Mouse (Mus musculus): ENCODE data around the gene Arhgef19. TPM values are rescaled to one million over a fixed set of nuclear protein-coding genes. Genes with fewer than 3 reads are reported as not detected.

The Arhgef19 gene
- polyA plus RNA-seq, 1 experiment: 13.2 TPM

GRCm38 (mm10) chr4:141254234-141254633, 14.9 kb downstream of the Arhgef19 start:
- TF ChIP-seq CTCF (IDR thresholded peaks at IDR 0.05; ENCODE audit: extremely low read depth, insufficient read depth, low read length) (no peak), POLR2A (IDR thresholded peaks at IDR 0.05; ENCODE audit: extremely low read depth, insufficient read depth, low read length) (no peak)
- Histone ChIP-seq H3K4me1 (ENCODE audit: control insufficient read depth, insufficient read depth, low read length) (no peaks in the 10 kb centered on the region), H3K27ac (ENCODE audit: insufficient read depth, low read length) (no peak overlapping the region), H3K4me3 (ENCODE audit: insufficient read depth, low read length) (no peak overlapping the region)

DNA sequence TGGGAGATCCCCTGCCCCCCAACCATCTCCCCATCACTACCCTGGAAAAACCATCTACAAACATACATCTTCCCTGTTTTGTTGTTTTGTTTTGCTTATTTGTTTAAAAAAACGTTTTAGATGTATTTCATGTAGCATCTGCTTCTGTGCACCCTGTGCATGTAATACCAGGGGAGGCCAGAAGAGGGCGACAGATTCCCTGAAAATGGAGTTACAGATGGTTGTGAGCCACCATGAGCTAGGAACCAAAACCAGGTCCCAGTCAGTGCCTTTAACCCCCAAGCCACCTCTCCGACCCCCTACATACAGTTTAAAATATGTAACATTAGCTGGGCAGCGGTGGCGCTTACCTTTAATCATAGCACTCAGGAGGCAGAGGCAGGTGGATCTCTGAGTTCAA, 18.1 kb downstream of the Arhgef19 start:
- H3K4me1 ChIP-seq (ENCODE audit: control insufficient read depth, insufficient read depth, low read length): no peaks in the 10 kb centered on the region
- H3K27ac ChIP-seq (ENCODE audit: insufficient read depth, low read length): no peak overlapping the region
- H3K4me3 ChIP-seq (ENCODE audit: insufficient read depth, low read length): no peak overlapping the region
- TF ChIP-seq POLR2A (IDR thresholded peaks at IDR 0.05; ENCODE audit: extremely low read depth, insufficient read depth, low read length) (no peak), CTCF (IDR thresholded peaks at IDR 0.05; ENCODE audit: extremely low read depth, insufficient read depth, low read length) (peak; percentile 52)

DNA sequence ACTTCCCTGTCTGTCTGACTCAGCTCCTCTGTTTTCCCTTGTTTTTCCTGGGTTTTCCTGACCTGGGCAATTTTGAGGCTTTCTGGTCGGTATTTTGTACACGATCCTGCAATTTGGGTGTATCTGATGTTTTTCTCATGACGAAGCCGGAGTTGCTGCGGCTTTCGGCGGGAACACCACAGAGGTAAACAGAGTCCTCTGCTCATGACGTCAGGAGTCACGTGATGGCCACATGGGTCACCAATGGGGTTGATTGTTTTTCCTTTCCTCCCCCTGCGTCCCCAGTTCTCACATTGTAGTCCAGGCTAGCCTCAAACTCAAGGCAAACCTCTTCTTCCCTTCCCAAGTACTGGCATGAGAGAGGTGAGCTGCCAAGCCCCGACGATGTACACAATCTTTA, 20.1 kb downstream of the Arhgef19 start:
- no peak overlapping the region for H3K27ac ChIP-seq (ENCODE audit: insufficient read depth, low read length)
- H3K4me1 ChIP-seq (ENCODE audit: control insufficient read depth, insufficient read depth, low read length): no peaks in the 10 kb centered on the region
- TF ChIP-seq POLR2A (IDR thresholded peaks at IDR 0.05; ENCODE audit: extremely low read depth, insufficient read depth, low read length) (no peak), CTCF (IDR thresholded peaks at IDR 0.05; ENCODE audit: extremely low read depth, insufficient read depth, low read length) (no peak)
- H3K4me3 ChIP-seq (ENCODE audit: insufficient read depth, low read length): no peak overlapping the region

DNA sequence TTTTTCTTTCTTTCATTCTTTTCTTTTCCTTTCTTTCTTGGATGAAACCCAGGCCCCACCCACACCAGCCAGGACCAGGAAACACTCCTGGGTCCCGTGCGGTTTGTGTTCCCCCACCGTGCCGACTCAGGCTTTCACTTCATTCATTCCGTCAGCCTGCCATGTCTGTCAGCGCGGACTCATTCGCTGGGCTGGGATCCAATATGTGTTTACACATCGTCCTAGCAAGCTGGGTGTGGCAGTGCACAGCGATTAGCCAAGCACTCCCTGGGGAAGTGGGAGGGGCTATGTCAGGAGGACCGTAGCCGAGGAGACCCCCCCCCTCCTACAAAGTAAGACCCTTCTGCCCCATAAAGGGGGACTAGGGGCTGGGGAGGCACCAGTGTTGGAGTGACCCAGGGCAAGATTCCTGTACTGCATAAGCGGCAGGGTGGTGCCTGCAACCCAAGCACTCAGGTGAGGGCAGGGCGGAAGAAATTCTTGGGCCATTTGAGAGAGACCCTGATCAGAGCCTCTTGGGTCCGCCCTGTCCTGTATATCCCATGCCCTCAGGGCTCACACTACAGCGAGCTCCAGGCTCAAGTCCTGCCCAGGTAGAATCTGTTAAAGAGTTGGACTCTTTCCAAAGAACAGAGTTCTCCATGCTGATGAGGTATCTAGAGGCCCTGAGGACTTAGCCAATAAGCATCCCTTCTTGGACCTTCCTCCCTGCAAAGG, 20.9 kb downstream of the Arhgef19 start:
- Histone ChIP-seq H3K4me3 (ENCODE audit: insufficient read depth, low read length) (no peak overlapping the region), H3K27ac (ENCODE audit: insufficient read depth, low read length) (no peak overlapping the region), H3K4me1 (ENCODE audit: control insufficient read depth, insufficient read depth, low read length) (no peaks in the 10 kb centered on the region)
- no peak for TF ChIP-seq CTCF (IDR thresholded peaks at IDR 0.05; ENCODE audit: extremely low read depth, insufficient read depth, low read length)
- TF ChIP-seq POLR2A (IDR thresholded peaks at IDR 0.05; ENCODE audit: extremely low read depth, insufficient read depth, low read length): no peak

- Histone ChIP-seq H3K4me3 (ENCODE audit: insufficient read depth, low read length) (no peak overlapping the region), H3K4me1 (ENCODE audit: control insufficient read depth, insufficient read depth, low read length) (no peaks in the 10 kb centered on the region), H3K27ac (ENCODE audit: insufficient read depth, low read length) (no peak overlapping the region)
- TF ChIP-seq POLR2A (IDR thresholded peaks at IDR 0.05; ENCODE audit: extremely low read depth, insufficient read depth, low read length) (no peak), CTCF (IDR thresholded peaks at IDR 0.05; ENCODE audit: extremely low read depth, insufficient read depth, low read length) (no peak)
Measured at GRCm38 (mm10) chr4:141262906-141263637, 23.8 kb downstream of the Arhgef19 start.

DNA sequence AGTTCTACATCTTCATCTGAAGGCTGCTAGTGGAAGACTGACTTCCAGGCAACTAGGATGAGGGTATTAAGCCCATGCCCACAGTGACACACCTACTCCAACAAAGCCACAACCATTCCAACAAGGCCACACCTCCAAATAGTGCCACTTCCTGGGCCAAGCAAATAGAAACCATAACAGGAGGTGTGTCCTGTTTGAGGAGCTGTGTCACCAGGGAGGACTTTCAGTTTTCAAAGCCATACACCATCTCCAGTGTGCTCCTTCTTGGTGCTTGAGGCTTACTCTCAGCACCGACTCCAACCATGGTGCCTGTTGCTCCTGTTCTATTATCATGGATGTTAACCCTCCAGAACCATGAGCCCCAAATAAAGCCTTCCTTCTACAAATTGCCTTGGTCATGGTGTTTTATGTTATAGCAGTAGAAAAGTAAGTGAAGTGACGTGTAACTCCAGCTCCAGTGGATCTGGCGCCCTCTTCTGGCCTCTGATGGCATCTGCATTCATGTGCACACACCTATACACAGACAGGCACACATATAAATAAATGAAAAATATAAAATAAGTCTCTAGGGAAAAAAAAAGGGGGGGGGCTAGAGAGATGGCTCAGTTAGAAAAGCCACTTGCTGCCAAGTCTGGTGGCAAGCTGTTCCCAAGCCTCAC, 26.8 kb downstream of the Arhgef19 start:
- TF ChIP-seq POLR2A (IDR thresholded peaks at IDR 0.05; ENCODE audit: extremely low read depth, insufficient read depth, low read length): no peak
- TF ChIP-seq CTCF (IDR thresholded peaks at IDR 0.05; ENCODE audit: extremely low read depth, insufficient read depth, low read length): no peak
- H3K4me1 ChIP-seq (ENCODE audit: control insufficient read depth, insufficient read depth, low read length): no peaks in the 10 kb centered on the region
- no peak overlapping the region for H3K27ac ChIP-seq (ENCODE audit: insufficient read depth, low read length)
- no peak overlapping the region for H3K4me3 ChIP-seq (ENCODE audit: insufficient read depth, low read length)

DNA sequence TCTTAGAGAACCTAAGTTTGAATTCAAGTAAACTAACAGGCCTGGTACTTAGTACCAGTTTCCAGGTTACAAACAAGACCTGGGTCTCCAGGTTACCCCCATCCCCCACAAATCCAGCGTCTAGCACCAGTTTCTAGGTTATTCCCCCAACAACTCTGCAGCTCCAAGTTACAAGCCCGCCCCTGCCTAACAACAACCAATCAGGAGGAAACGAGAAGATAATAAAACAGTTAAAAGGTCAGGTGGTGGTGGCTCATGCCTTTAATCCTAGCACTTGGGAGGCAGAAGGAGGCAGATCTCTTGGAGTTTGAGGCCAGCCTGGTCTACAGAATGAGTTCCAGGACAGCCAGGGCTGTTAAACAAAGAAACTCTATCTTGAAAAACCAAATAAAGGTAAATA, 28.0 kb downstream of the Arhgef19 start:
- Histone ChIP-seq H3K4me3 (ENCODE audit: insufficient read depth, low read length) (no peak overlapping the region), H3K27ac (ENCODE audit: insufficient read depth, low read length) (no peak overlapping the region), H3K4me1 (ENCODE audit: control insufficient read depth, insufficient read depth, low read length) (no peaks in the 10 kb centered on the region; the same call in 1 of the 2 replicates)
- no peak for TF ChIP-seq CTCF (IDR thresholded peaks at IDR 0.05; ENCODE audit: extremely low read depth, insufficient read depth, low read length)
- TF ChIP-seq POLR2A (IDR thresholded peaks at IDR 0.05; ENCODE audit: extremely low read depth, insufficient read depth, low read length): no peak

DNA sequence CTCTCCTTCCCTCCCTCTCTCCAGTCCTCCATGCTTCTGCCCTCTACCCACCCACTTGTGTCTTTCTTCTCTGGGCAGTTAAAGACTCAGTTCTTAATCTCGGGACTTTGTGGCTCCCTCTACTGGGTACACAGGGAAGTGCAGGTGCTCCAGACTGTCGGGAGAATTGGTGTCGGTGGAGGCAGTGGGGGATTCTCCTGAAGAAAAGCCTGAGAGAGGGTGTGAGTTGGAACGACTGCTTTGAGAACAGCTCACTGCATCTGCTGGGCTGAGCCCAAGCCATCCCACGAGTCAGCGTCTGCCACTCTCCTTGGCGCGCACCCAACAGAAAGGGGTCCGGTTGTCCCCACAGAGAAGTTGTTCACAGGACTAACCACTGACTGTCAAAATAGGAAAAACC, 28.5 kb downstream of the Arhgef19 start:
- H3K27ac ChIP-seq (ENCODE audit: insufficient read depth, low read length): no peak overlapping the region
- H3K4me1 ChIP-seq (ENCODE audit: control insufficient read depth, insufficient read depth, low read length): no peaks in the 10 kb centered on the region; the same call in 1 of the 2 replicates
- TF ChIP-seq CTCF (IDR thresholded peaks at IDR 0.05; ENCODE audit: extremely low read depth, insufficient read depth, low read length): peak; percentile 77
- no peak for TF ChIP-seq POLR2A (IDR thresholded peaks at IDR 0.05; ENCODE audit: extremely low read depth, insufficient read depth, low read length)
- no peak overlapping the region for H3K4me3 ChIP-seq (ENCODE audit: insufficient read depth, low read length)

DNA sequence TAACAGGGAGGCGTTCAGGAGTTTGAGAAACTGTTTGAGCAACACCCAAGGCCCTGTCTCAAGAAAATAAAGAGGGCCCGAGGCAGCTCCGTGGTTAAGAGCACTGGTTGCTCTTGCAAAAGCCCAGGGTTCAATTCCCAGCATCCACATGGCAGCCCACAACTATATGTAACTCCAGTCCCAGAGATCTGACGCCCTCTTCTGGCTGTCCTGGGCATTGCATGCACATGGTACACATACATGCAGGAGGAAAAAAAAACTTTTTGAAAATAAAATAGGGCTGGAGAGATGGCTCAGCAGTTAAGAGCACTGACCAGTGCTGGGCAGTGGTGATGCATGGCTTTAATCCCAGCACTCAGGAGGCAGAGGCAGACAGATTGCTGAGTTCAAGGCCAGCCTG, 29.1 kb downstream of the Arhgef19 start:
- H3K27ac ChIP-seq (ENCODE audit: insufficient read depth, low read length): no peak overlapping the region
- no peak for TF ChIP-seq POLR2A (IDR thresholded peaks at IDR 0.05; ENCODE audit: extremely low read depth, insufficient read depth, low read length)
- no peak overlapping the region for H3K4me3 ChIP-seq (ENCODE audit: insufficient read depth, low read length)
- H3K4me1 ChIP-seq (ENCODE audit: control insufficient read depth, insufficient read depth, low read length): no peaks in the 10 kb centered on the region; the same call in 1 of the 2 replicates
